Mouse (Mus musculus) thymus, postnatal 25 days (tissue): ENCODE measurements around the gene Dcaf11.
A peak's percentile ranks its signal among the peaks of the same experiment; 100 is the strongest.

Source experiments
- DNase-seq: peaks from one replicate; pipeline ENCODE4 v3.0.0; 2022

Dcaf11 gene

GRCm38 (mm10) chr14:55559799-55560201 is at the start of gene Dcaf11:
TSS of gene Dcaf11 (plus strand) at chr14:55560006.
- DNase-seq: peak; percentile 88

GRCm38 (mm10) chr14:55510125-55510731 is 49.6 kb upstream of the Dcaf11 start, which contains the start of gene Cpne6:
TSS of gene Cpne6 (plus strand) at chr14:55510445.
- DNase-seq: no peak

GRCm38 (mm10) chr14:55511037-55511436 is 48.8 kb upstream of the Dcaf11 start:
- DNase-seq: no peak

GRCm38 (mm10) chr14:55513927-55514326 is 45.9 kb upstream of the Dcaf11 start:
- no peak for DNase-seq

- no peak for DNase-seq
These were observed 44.0 kb upstream of the Dcaf11 start for GRCm38 (mm10) chr14:55515846-55516245.

- no peak for DNase-seq
These were observed 40.9 kb upstream of the Dcaf11 start for GRCm38 (mm10) chr14:55518897-55519296.

- no peak for DNase-seq
These were observed 40.2 kb upstream of the Dcaf11 start for GRCm38 (mm10) chr14:55519604-55520003.

GRCm38 (mm10) chr14:55520451-55521361 is 39.1 kb upstream of the Dcaf11 start:
- DNase-seq: no peak

- no peak for DNase-seq
These were observed 35.7 kb upstream of the Dcaf11 start for GRCm38 (mm10) chr14:55524062-55524461.

- DNase-seq: no peak
These were observed 35.0 kb upstream of the Dcaf11 start, which contains the start of gene Nrl for GRCm38 (mm10) chr14:55524785-55525184. TSS of gene Nrl (minus strand) at chr14:55524981.

GRCm38 (mm10) chr14:55526674-55527073 is 33.1 kb upstream of the Dcaf11 start:
- no peak for DNase-seq

- DNase-seq: peak; percentile 30
These were observed 31.9 kb upstream of the Dcaf11 start for GRCm38 (mm10) chr14:55527940-55528339.

- DNase-seq: peak; percentile 41
These were observed 23.6 kb upstream of the Dcaf11 start for GRCm38 (mm10) chr14:55536116-55536745.

- DNase-seq: peak; percentile 38
These were observed 19.6 kb upstream of the Dcaf11 start, which contains the start of gene Pck2 for GRCm38 (mm10) chr14:55540067-55540786. TSS of gene Pck2 (plus strand) at chr14:55540266.

- DNase-seq: peak; percentile 45
These were observed 19.0 kb upstream of the Dcaf11 start for GRCm38 (mm10) chr14:55540787-55541321.

- DNase-seq: no peak
These were observed 17.5 kb upstream of the Dcaf11 start for GRCm38 (mm10) chr14:55542268-55542667.

- no peak for DNase-seq
These were observed 15.5 kb upstream of the Dcaf11 start for GRCm38 (mm10) chr14:55544334-55544733.

GRCm38 (mm10) chr14:55550191-55550590 is 9.6 kb upstream of the Dcaf11 start:
- DNase-seq: no peak

GRCm38 (mm10) chr14:55551347-55551746 is 8.5 kb upstream of the Dcaf11 start:
- DNase-seq: no peak

GRCm38 (mm10) chr14:55551794-55552193 is 8.0 kb upstream of the Dcaf11 start:
- no peak for DNase-seq

GRCm38 (mm10) chr14:55554635-55555034 is 5.2 kb upstream of the Dcaf11 start:
- DNase-seq: no peak

- no peak for DNase-seq
These were observed 4.0 kb upstream of the Dcaf11 start for GRCm38 (mm10) chr14:55555788-55556187.
